Mouse (Mus musculus) testis, postnatal 14 days (tissue): ENCODE results near the gene Mast3.

Experiments used
- DNase-seq: peaks from one replicate; pipeline ENCODE4 v3.0.0; 2021; ENCODE audit warnings: low spot score

The Mast3 gene

DNA sequence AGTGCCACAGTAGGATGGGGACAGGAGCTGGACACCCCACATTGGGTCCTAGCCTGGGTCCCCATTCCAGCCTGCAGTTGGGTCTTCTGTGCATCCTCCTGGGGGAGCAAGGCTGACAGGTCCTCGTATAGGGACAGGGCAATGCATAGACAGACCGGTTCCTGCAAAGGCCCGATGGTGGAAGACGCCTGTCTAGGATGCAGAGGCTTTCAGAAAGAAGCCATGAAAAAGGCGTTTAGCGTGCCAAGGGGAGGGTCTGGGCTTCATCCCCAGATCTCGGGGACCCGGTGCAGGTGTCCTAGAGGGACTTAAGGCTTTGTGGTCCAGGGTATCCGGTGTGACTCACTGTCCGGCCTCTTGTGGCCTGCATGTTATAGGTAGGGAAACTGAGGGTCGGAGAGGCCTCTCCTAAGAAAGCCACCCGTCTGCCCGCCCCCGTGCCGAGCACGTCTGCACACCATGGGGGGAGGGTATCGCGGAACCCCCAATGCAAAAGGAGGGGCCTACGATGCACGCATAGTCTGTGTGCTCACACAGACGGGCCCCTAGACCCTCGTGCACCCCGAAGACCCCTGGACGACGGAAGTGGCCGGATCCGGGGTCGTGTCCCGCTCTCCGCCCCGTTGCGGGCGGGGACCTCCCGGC, 28.9 kb downstream of the Mast3 start:
- DNase-seq = no peak

DNA sequence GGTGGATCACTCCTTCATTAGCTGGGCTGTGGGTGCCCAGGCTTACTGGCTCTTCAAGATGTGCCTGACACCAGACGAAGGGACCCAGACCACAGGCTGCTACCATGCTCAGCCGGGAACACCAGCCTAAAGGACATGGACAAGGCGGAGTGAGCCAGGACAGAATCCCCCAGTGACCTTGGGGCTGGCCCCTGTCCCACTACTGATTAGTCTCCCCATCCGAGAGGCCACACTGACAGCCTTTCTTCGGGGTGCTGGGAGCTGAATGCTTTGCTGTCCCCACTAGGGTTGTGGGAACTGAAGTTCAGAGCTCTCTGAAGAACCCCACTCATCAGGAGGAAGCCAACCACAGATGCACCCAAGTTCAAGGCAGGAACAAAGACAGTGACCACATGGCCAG, 29.6 kb downstream of the Mast3 start:
- no peak for DNase-seq

DNA sequence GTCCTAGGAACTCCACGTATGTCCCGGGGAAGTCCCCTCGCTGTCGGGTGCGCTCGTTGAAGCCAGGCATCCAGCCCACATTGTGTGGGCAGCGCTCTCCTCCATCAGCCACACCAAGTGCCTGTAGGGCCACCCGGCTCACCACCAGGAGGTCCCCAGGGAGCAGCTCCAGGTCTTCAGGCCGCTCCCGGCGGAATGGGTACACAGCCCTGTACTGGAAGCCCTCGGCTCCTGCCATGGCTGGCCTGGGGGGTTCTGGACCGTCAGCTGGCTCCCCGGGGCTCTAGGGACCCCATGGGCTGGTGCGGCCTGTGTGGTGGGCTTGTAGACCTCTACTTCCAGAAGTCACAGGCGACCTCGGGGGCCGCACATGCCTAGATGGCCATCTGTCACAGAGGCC, 30.1 kb downstream of the Mast3 start:
- DNase-seq = peak; percentile 14

DNA sequence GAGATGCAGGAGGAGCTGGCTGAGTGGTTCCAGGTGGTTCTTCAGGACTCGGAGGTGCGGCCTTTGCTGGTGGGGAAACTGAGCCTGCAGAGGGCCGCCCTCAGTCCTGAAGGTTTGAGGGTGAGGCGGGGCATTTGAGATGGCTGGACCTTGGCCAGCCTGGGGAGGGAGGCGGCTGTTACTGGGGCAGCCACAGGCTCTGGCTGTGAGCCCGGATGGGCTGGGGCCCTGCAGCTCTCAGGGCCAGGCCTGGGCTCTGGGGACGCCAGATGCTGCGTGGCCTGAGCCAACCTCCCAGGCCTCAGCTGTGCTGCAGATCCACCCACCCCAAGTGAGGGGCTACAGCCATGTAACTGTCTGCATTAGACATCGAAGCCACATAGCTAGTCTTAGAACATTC, 31.0 kb downstream of the Mast3 start:
- peak; percentile 77 for DNase-seq

DNA sequence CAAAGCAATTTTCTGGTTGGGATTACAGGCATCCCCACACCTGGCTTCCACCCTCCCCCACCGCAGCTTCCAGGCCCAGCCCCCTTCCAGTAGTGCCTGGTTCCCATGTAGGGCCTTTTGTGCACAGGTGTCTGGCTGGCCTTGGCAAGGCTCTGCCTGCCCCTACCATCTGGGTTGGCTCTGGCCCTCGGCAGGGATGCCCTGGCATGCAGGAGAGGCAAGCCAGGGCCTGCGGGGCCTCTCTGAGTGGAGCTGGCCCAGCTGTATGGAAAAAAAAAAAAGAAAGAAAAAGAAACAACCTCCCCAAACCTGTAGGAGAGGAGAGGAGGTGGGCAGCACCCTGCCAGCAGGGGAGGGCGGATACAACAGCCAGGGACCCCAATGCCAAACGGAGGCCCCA, 31.4 kb downstream of the Mast3 start:
- DNase-seq = no peak

DNA sequence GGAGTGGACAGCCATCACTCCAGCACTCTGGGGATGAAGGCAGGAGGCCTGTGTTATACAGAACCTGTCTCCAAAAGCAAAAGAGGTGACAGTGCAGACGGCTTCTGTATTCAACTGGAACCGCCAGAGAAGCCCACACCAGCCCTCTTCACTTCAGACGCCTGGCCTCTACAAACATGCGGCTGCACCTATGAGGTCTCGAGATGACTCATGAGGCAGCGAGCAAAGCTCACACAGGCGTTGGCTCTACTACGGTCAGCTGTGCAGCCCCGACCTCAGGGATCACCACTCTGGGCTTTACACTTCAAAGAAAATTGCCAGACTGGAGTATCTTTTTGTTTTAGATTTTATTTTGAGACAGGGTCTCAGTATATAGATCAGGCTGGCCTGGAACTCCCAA, 32.0 kb downstream of the Mast3 start:
- DNase-seq = no peak

DNA sequence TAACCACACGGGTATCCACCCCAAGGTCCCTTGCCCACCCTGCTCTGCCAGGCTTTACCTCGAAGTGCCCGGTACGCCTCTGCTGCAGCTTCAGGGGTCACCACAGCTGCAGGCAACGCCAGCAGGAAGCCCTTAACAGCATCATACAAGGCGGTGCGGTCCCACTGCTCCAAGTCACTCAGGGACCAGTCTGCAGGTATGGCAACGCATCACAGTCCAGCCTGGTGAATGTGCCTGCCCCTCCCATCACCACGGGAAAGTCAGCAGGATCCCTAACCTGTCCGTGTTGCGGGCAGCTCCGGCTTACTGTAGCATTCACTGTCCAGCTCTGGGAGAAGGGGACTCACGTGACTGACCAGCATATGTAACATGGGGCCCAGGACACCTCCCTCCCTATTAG, 32.8 kb downstream of the Mast3 start:
- no peak for DNase-seq

DNA sequence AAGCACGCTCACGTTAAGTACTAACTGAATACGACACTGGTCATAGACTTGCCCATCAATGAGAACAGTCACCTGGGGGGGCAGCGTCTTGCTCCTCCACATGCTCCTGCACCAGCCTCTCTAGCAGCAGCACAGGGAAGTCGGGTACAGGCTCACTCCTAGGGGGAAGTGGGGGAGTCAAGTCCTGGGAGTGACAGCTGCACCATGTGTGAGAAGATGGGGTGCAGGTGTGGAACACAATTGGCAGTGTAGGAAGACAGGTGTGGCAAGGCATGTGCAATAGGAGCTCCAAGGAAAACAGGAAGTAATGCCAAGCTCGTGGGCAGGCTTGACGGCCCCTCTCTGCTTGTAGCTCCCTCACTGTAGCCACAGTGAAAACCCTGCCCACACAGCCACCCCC, 33.6 kb downstream of the Mast3 start:
- no peak for DNase-seq

DNA sequence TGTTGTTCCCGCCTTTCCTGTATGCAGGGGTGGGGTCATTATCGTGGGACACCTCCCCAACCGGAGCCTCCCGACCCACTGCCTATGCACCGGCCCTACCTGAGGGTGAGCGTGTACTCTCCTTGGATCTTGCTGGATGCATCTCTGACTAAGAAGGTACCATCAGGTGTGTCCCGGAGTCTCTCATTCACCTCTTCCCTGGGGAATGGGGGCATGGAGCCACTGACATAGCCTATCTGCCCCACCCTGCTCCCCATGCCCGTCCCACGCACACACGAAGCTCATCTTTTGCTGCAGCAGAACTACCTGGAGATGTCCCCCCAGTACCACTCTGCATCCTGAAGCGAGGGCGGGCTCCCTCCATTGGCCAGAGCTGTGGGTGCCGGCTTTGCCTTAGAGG, 34.1 kb downstream of the Mast3 start:
- DNase-seq = no peak

DNA sequence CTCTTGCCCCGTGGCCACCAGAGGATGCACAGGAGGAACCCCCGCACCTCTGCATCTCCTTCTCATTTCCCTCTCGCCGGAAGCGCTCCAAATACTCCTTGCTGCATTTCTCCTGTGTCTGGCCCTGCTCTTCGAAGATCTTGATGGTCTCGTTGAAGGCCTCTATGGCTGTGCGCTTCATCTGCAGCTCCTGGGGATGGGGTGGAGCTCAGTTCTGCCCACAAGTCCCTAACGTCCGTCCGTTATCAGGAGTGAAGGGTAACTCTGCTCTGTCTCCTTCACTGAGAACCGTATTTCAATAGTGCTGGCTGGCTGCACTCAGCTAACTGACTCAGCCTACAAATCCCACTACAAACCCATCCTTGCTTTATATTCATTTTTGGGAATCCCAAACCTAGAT, 35.0 kb downstream of the Mast3 start:
- no peak for DNase-seq

DNA sequence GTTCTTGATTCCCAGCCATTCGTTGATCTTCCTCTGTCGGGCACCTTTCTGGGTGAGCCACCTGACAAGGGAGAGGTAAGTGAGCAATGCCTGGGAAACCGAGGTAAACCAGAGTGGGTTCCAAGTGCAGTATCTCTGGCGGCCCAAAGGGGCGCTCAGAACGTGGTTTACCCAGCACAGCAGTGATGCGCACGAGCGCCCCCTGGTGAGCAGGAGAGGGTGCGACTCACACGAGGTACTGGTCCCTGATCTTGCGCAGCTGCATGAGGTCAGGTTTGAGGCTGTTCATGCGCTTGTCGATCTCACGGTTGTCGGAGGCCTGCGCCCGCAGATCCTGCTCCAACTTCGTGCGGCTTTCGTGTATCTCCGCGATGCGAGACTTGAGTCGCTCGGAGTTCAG, 35.5 kb downstream of the Mast3 start:
- DNase-seq = peak; percentile 87

DNA sequence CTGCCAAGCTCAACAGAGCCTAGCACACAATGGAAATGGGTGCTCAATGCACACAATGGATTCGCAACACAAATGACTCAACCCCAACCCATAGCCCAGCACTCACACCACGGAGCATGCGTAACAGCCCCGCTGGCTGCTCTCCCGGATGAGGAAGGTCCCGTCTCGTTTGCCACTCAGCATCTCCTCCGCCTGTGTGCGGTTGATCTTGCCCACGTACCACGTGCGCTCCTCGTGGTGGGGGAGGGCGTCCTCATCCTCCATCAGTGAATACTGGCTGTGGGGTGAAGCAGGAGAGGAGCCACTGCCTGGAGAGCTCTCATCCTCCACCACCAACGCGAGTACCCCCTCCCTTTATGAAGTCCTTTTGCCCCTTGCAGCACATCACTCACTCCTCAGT, 35.9 kb downstream of the Mast3 start:
- DNase-seq = no peak

DNA sequence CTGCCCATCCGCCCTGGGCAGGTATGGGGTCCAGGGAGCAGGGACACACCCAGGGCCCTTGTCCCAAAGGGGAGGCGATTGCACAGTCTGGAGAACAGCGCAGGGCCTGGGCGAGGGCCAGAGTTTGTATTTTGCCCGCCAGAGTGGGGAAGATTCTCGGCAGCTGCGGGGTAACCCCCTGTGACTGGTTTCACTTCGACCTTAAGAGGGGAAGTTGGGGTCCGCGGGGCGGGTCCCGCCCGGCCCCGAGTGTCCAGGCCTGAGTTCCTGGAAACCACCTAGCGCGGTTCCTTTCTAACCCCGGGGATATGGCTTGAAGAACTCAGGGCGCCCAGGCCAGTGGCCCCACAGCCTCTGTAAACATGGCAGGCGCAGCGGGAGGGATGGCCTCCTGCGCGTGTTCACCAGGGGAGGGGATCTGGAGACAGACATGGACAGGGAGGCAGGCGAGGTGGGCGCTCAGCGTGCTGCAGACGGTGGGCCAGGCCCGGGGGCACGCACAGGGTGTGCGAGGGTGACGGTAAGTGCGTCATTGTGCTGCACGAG, 36.5 kb downstream of the Mast3 start:
- DNase-seq = no peak

DNA sequence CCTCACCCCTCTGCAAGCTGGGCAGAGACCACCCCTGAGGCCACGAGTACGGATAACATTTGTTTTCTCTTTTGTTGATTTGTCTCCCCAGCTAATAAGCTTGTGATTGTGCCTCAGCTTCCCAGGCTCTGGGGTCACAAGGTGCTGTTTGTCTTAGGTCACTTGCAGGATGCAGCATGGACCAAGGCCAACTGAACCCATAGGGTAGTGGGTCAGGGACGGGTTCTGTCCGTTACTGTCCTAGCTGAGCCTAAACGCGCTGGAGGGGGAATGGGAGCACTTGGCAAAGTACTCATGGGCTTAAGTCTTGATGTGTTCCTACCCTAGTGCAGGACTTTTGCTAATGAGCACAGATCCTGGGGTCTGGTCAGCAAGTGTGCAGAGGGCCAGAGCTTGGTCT, 37.4 kb downstream of the Mast3 start:
- DNase-seq = no peak

DNA sequence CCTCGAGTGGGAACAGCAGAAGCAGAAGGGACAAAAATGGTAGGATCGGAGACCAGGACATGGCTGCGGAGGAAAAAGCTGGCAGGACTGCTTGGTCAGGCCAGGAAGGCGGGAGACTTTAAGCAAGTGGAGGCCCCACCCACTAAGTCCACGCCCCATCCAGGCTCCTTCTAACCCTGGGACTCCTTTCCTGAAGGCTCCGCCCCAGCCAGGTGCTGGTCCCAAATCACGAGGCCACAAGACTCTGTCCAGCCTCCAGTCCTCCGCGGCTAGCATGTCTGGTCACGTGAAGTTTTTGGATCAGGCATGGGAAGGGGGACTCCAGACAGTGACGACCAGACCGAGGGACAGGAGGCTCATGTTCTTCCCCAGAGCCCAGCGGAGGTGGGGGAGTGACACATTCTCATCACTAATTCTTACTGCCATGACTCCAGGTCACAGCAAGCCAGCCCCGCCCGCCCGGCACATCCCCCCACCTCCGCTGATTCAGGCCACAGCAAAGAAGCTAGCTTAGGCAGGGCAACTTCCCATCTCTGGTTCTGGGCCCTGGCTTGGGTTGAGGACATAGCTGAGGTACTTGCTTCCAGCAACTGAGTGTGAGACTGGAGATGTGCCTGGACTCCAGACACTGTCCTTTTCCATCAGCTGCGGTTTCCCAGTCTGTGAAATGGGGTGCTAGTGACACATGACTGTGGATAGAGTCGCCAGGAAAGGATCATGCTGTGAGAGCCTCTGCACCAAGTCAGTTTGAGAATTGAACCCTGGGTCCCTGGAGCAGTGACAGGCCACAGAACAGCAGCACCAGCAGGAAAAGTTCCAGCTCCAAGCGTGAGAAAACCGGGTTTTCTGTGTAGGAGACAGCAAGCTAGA, 38.0 kb downstream of the Mast3 start:
- peak; percentile 73 for DNase-seq

DNA sequence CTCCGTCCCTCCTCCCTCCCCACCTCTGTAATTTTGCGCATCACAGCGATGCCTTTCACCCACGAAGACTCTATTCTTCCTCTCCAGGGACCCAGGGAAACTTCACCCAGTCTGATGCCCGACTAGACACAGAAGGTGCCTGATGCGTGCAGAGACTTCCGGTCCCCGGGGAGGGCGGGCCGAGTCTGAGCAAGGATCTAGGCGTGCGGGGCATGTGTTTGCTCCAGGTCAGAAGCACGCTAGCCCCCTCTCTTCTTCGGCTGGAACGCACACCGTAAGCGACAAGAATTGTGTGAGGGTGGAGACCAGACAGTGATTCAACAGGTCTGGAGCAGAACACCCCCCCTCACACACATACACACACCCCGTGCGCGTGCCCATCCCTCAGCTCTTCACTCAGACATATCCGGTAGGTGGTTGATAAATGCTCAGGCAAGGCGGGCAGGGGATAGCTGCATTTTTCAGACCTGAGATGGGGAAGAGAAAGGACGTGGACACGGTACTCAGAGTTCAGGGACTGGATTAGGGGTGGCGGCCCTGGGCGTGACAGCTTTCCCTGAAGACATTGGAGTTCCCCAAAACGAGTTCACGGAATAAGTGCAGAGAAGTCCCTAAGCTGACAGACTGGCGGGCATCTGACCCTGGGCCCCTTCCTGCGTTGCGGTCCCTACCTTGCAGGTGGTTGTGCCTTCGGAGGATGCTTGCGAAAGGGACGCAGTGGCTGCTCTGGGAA, 38.9 kb downstream of the Mast3 start:
- DNase-seq = no peak

DNA sequence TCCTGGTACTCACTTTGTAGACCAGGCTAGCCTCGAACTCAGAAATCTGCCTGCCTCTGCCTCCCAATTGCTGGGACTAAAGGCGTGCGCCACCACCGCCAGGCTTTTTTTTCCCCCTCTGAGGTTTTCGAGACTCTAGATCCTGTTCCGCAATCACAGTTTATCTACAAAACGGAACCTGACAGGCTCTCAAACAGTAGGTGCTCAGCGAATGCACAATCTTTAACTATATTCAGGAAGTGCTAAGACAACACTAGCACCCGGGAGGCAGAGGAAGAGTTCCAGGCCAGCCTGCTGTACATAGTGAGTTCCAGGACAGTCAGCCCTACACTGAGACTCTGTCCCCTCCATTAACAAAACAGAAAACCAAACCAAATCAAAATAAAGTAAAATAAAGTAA, 39.5 kb downstream of the Mast3 start:
- no peak for DNase-seq

DNA sequence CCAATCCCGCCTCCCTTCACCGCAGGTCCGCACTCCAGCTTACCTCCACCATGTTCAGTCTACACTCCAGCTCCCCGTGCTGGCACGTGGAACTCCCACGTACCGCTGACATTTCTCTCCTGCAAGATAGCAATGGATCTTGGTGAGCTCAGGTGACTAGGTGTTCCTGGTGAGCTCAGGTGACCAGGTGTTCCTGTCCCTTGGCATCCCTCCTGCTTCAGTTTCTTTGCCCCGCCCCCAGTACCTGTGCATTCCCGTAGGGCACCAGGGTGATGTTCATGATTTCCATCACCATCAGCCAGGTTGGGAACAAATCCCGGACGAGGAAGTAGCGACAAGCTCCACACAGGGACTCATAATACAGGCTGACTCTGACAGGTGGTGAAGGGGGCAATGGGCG, 40.2 kb downstream of the Mast3 start:
- DNase-seq = no peak

DNA sequence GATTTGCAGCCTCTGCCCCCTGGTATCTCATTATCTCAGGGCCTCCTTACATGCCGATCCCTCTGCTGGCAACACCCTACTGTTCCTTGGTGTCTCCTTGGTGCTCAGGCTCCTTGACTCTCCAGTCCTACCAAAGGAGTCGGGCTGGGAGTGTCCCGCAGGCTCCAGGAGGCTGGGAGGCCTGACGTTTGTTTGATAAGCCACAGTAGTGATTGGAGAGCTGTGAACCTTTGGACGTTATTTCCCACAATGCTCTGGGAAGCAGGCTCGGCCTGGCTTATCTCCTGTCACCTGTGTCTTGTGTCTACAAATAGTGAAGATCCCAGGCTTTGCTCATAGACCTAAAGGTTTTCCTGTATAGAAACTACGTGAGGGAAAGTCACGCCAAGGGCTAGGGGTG, 40.8 kb downstream of the Mast3 start:
- DNase-seq = no peak

DNA sequence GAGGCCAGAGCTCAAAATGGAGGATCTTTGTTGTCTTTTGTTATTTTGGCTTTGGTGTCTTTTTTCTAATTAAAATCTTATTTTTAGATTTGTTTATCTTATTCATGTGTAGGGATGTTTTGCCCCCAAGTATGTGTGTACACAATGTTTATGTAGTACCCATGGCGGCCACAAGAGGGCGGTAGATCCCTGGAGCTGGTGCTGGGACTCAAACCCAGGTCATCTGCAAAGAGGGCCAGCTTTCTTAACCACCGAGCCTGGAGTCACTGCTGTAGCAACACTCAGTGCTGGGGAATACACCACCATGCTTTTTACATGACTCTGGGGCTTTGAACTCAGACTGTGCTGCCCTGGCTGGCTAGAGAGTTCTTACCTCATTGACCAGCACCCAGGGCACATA, 41.5 kb downstream of the Mast3 start:
- no peak for DNase-seq

DNA sequence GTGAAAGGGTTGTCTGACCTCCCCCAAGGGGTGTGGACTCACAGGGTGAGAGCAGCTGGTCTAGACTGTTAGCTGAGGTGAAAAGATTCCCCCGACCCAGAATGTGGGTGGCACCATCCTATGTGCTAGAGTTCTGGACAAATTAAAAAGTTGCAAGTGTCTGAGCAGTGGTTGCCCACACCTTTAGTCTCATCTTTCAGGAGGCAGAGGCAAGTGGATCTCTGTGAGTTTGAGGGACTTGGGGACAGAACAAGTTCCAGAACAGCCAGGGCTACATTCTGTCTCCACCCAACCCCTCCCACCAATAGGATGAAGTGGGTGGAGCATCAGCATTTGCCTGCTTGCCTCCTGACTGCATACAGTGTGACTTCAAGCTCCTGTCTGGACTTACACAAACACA, 42.7 kb downstream of the Mast3 start:
- DNase-seq = no peak

DNA sequence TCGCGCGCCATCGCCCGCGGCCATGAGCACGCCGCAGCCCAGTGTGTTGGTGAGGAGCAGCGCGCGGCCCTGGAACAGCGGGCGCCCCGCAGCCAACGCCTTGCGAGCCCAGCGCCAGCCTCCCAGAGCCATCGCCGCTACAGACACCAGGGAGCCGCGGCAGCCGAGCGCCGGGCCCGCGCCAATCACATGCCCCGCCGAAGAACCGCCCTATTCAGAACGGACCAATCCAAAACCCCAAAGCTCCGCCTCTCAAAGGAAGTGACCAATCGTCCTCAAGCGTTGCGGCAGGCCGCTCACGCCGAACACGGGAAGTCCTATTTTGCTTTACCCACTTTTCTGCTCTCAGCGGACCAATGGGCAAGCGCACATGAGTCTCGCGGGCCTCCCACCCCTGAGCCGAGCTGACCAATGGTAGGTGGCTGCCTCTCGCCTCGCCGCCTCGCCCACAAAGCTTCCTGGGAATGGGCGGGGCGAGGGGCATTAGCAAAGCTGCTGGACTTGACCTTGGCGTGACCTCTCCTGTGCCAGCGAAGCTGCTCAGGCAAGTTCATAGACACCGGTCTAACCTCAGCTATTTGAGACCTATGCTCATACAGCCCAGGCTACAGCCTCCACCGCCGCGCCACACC, 44.0 kb downstream of the Mast3 start, which contains the start of gene Mpv17l2:
Gene Mpv17l2, minus strand, starts transcription at position 172 of the 632 bp plus-strand sequence.
- DNase-seq = peak; percentile 98
